Mouse (Mus musculus) liver, adult 2 months (tissue): ENCODE data around the gene Ubr7.

Experiments
- CTCF ChIP-seq: fragments of 200-500 bp; IDR thresholded peaks from 2 replicates; pipeline ENCODE4 v1.5.1; 2011; ENCODE audit warnings: low read depth, low read length, control low read depth
- POLR2A ChIP-seq: fragments of 200-500 bp; IDR thresholded peaks from 2 replicates; pipeline ENCODE4 v1.6.1; 2011; ENCODE audit warnings: low read length, control low read depth; ENCODE audit not compliant: insufficient read depth; ENCODE audit errors: extremely low read depth

DNA sequence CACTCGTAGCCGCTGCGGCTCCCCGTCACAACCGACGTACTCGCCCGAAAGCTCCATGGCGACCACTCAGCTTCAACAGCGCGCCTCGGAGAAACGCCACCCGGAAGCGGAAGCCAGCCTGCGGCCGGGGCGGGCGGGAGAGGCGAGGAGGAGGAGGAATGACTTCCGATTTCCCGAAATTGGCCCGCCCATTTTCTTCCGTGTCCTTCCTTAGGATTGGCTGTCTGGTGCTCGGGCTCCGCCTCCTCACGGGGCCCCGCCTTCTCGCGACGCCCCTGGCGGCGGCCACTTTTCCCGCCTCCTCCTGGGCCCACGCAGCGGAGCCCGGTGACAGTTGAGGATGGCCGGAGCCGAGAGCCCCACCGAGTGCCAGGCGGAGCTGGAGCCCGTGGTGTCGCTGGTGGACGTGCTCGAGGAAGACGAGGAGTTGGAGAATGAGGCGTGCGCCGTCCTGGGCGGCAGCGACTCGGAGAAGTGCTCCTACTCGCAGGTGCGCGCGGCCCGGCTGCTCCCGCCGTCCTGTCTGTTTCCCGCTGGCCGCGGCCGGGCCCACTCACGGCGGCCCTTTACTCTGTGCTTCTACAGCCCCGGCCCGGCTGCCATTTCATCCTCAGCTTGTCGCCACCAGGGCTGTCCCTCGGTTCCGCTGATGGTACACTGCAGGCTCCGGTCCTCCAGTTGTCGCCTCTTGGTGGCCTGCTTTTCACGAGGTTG is at the start of gene Ubr7, which contains the start of the genes Gm28051 and Gon7:
- TF ChIP-seq POLR2A (peak; percentile 72), CTCF (peak; percentile 41)
